Mouse (Mus musculus): Measurements from ENCODE around the gene Tnfrsf18. TPM values are rescaled to one million over a fixed set of nuclear protein-coding genes. Genes with fewer than 3 reads are reported as not detected.

Gene Tnfrsf18
- polyA plus RNA-seq, 1 experiment = 5.9 TPM

- no peak for DNase-seq (ENCODE audit: low read depth, low spot score)
- 59% methylated on average over 5 of the region's 5 CpGs for WGBS
Observed at GRCm38 (mm10) chr4:156067256-156067949, 41.4 kb downstream of the Tnfrsf18 start.

DNA sequence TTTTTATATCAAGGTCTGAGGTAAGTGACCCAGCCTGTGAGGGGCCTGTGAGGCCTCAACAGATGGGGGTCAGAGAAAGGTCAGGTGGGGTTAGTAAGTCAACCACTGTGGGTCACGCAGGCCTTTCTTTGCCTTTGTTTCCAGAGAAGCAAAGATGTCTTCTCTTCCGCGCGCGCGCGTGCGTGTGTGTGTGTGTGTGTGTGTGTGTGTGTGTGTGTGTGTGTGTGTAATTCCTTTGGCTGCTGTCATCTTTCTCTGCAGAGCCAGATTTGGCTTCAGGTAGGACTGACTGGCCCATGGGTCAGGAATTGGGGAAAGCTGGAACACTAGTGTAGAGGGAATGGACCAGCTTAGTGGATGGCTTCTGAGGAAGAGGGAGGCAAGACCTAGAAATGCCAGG, 43.7 kb downstream of the Tnfrsf18 start:
- 95% methylated on average over 8 of the region's 8 CpGs for WGBS
- DNase-seq (ENCODE audit: low read depth, low spot score) = no peak

DNA sequence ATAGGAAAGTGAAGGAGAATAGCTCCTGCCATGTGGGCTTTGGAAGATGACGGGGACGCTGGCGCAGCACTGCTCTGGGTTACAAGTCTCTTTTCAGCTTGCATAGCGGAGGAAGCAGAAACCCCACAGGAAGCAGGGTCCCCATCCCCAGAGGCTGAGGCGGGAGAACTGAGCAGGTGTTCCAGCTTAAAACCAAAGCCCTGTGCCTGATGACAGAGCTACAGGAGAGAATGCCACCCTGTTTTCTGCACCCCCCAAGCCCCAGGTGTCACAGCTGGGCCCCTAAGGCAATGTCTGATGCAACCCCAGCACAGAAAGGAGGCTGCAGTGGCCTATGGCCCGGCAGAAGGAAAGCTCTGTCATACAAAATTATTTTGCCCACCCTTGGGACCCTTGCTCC, 44.3 kb downstream of the Tnfrsf18 start:
- WGBS = 88% methylated on average over 6 of the region's 6 CpGs
- DNase-seq (ENCODE audit: low read depth, low spot score) = no peak

GRCm38 (mm10) chr4:156070716-156071115, 44.8 kb downstream of the Tnfrsf18 start:
- DNase-seq (ENCODE audit: low read depth, low spot score) = no peak
- 79% methylated on average over 2 of the region's 2 CpGs for WGBS

DNA sequence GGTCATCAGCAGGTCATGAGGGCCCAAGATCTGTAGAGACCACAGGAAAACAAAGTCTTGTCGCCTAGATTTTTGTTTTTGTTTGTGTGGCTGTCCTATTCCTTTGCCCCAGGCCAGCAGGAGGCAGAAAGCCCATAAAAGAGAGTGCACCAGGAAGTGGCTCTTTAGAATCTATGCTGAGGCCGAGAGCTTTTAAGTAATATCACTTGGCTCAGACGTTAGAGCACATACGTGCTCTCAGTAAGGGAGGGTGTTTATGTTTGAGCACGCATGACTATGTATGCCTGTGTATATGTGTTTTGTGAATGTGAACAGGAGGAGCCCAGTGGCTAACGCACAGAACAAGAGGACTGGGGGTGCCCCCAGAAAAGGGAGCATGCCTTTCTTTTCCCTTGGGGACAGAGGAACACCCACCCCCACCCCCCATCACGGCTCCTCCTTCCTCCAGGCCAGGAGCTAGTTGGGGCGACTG, 51.0 kb downstream of the Tnfrsf18 start:
- 3% methylated on average over 8 of the region's 8 CpGs for whole genome bisulfite sequencing
- no peak for DNase-seq (ENCODE audit: low read depth, low spot score)

DNA sequence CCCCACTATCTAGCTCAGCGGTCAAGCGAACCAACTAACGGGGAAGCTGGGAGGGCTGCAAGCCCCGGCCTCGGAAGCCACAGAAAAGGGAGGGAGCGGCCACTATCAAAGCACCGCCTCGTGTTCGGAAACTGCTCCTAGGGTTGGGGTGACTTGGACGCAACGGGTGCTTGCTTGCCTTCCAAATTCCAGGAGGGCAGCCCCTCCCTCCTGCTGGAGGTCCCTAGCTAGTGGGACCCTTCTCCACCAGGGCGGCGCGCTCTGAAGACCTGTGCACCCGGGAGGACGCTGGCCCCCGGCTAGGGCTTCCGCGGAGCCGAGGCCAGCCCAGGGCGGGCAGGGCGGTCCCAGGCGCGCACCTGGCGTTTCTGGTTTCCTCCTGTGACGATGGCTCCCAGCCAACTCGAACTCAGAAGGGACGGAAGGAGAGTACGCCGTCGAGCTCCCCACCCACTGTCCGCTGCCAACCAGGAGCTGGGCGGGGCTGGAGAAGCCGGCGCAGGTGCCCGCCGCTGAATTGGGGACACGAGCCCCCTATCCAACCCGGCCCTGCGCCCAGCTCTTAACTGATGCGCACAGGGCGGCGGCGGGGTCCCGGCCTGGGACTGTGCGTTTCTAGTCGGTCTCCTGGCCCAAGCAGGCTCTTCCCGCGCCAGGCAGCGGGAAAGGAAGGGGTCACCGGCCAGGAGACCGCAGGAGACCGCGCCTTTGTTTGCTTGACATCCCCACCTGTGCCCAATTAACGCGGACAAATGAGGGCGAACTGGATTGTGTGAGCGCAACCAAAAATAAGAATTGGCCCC, 51.7 kb downstream of the Tnfrsf18 start:
- WGBS = 2% methylated on average over 58 of the region's 58 CpGs
- DNase-seq (ENCODE audit: low read depth, low spot score) = no peak

Other genes starting within 250 kb of the Tnfrsf18 start
- 0.55 and 1.2 TPM in 2 replicates for gene Tmem88b, start 240.3 kb upstream of the Tnfrsf18 start, polyA plus RNA-seq (2012; rRNA removed)
- not detected in 2 replicates for gene Ankrd65, start 235.7 kb upstream of the Tnfrsf18 start, polyA plus RNA-seq (2012; rRNA removed)
- gene Mrpl20, start 223.3 kb upstream of the Tnfrsf18 start, polyA plus RNA-seq (2012; rRNA removed) = 73.4 and 84.4 TPM in 2 replicates
- gene Ccnl2, start 213.7 kb upstream of the Tnfrsf18 start, polyA plus RNA-seq (2012; rRNA removed) = 45.9 and 63.9 TPM in 2 replicates
- gene Aurkaip1, start 194.9 kb upstream of the Tnfrsf18 start, polyA plus RNA-seq (2012; rRNA removed) = 123 and 143 TPM in 2 replicates
- gene Mxra8, start 186.5 kb upstream of the Tnfrsf18 start, polyA plus RNA-seq (2012; rRNA removed) = 55.5 and 69.3 TPM in 2 replicates
- 73.8 and 106 TPM in 2 replicates for gene Dvl1, start 178.8 kb upstream of the Tnfrsf18 start, polyA plus RNA-seq (2012; rRNA removed)
- gene Tas1r3, start 162.8 kb upstream of the Tnfrsf18 start, polyA plus RNA-seq (2012; rRNA removed) = 1.3 and 1.9 TPM in 2 replicates
- 51.3 and 55.5 TPM in 2 replicates for gene Cptp, start 156.7 kb upstream of the Tnfrsf18 start, polyA plus RNA-seq (2012; rRNA removed)
- gene Ints11, start 156.6 kb upstream of the Tnfrsf18 start, polyA plus RNA-seq (2012; rRNA removed) = 36.6 and 36.7 TPM in 2 replicates
- 31.4 and 39.4 TPM in 2 replicates for gene Pusl1, start 134.4 kb upstream of the Tnfrsf18 start, polyA plus RNA-seq (2012; rRNA removed)
- 9.5 and 16.3 TPM in 2 replicates for gene Acap3, start 134.3 kb upstream of the Tnfrsf18 start, polyA plus RNA-seq (2012; rRNA removed)
- gene Ube2j2, start 82.3 kb upstream of the Tnfrsf18 start, polyA plus RNA-seq (2012; rRNA removed) = 77.4 and 92.8 TPM in 2 replicates
- gene C1qtnf12, start 63.8 kb upstream of the Tnfrsf18 start, polyA plus RNA-seq (2012; rRNA removed) = 77.0 and 151 TPM in 2 replicates
- gene B3galt6, start 33.5 kb upstream of the Tnfrsf18 start, polyA plus RNA-seq (2012; rRNA removed) = 5.9 and 6.0 TPM in 2 replicates
- 77.4 and 77.7 TPM in 2 replicates for gene Sdf4, start 33.3 kb upstream of the Tnfrsf18 start, polyA plus RNA-seq (2012; rRNA removed)
- 7.4 and 8.8 TPM in 2 replicates for gene Tnfrsf4, start 12.3 kb upstream of the Tnfrsf18 start, polyA plus RNA-seq (2012; rRNA removed)
- 6.6 and 9.2 TPM in 2 replicates for gene Ttll10, start 33.2 kb downstream of the Tnfrsf18 start, polyA plus RNA-seq (2012; rRNA removed)
- gene 9430015G10Rik, start 83.8 kb downstream of the Tnfrsf18 start, polyA plus RNA-seq (2012; rRNA removed) = 17.1 and 21.9 TPM in 2 replicates
- gene Rnf223, start 104.3 kb downstream of the Tnfrsf18 start, polyA plus RNA-seq (2012; rRNA removed) = 0.22 and 0.25 TPM in 2 replicates
- gene Agrn, start 171.3 kb downstream of the Tnfrsf18 start, polyA plus RNA-seq (2012; rRNA removed) = 50.8 and 87.5 TPM in 2 replicates
- 31.7 and 56.0 TPM in 2 replicates for gene Isg15, start 174.7 kb downstream of the Tnfrsf18 start, polyA plus RNA-seq (2012; rRNA removed)
- 1.9 and 2.9 TPM in 2 replicates for gene AW011738, start 177.1 kb downstream of the Tnfrsf18 start, polyA plus RNA-seq (2012; rRNA removed)
- 0.14 and 0.20 TPM in 2 replicates for gene Perm1, start 189.7 kb downstream of the Tnfrsf18 start, polyA plus RNA-seq (2012; rRNA removed)
- gene Plekhn1, start 208.7 kb downstream of the Tnfrsf18 start, polyA plus RNA-seq (2012; rRNA removed) = 35.2 and 48.1 TPM in 2 replicates
- gene Noc2l, start 209.8 kb downstream of the Tnfrsf18 start, polyA plus RNA-seq (2012; rRNA removed) = 65.2 and 67.2 TPM in 2 replicates
- 0.06 and 0.30 TPM in 2 replicates for gene Samd11, start 229.5 kb downstream of the Tnfrsf18 start, polyA plus RNA-seq (2012; rRNA removed)

All from large intestine, adult 2 months (tissue).